Mouse (Mus musculus) neural tube, embryonic 12.5 days (tissue): Measurements from ENCODE around the gene Zfp423. TPM values are rescaled to one million over a fixed set of nuclear protein-coding genes. Genes with fewer than 3 reads are reported as not detected.

Source experiments
- ATAC-seq: fragments of 200-750 bp; cut with Nextera tagmentation; 2 replicates; pipeline ENCODE4 v1.8.0; 2017; ENCODE audit warnings: low read depth, mild to moderate bottlenecking, moderate TSS enrichment, moderate library complexity; ENCODE audit not compliant: low FRiP score
- H3K27ac ChIP-seq: fragments of 300-500 bp; sonication (generic); 2 replicates; pipeline ENCODE4 v1.5.1; 2016
- H3K27me3 ChIP-seq: fragments of 300-500 bp; sonication (generic); replicated peaks from 2 replicates; pipeline ENCODE4 v1.6.1; 2016; ENCODE audit warnings: mild to moderate bottlenecking
- H3K36me3 ChIP-seq: fragments of 300-500 bp; sonication (generic); 2 replicates; pipeline ENCODE4 v1.6.1; 2016; ENCODE audit warnings: mild to moderate bottlenecking
- H3K4me1 ChIP-seq: fragments of 300-500 bp; sonication (generic); 2 replicates; pipeline ENCODE4 v1.6.1; 2016
- H3K4me2 ChIP-seq: fragments of 300-500 bp; sonication (generic); replicated peaks from 2 replicates; pipeline ENCODE4 v1.6.1; 2016; ENCODE audit warnings: mild to moderate bottlenecking
- H3K4me3 ChIP-seq: fragments of 300-500 bp; sonication (generic); 2 replicates; pipeline ENCODE4 v1.5.1; 2016
- H3K9ac ChIP-seq: fragments of 300-500 bp; sonication (generic); 2 replicates; pipeline ENCODE4 v1.6.1; 2016; ENCODE audit warnings: mild to moderate bottlenecking
- H3K9me3 ChIP-seq: fragments of 300-500 bp; sonication (generic); 2 replicates; pipeline ENCODE4 v1.6.1; 2016; ENCODE audit warnings: mild to moderate bottlenecking
- WGBS: fragments of 180-500 bp; shearing (Covaris S2); methylation state at CpG from one replicate; pipeline ENCODE4 v1.1.7; 2016; 5-methylcytosine and 5-hydroxymethylcytosine counted together
- polyA plus RNA-seq: library from polyadenylated mRNA; unstranded; fragments of >200 nt; fragmentation: Nextera tagmentation; extraction: Ambion mirVana; gene quantifications from 2 replicates; pipeline ENCODE4 v1.2.1, GENCODE M21; 2016

The Zfp423 gene
- polyA plus RNA-seq, 1 experiment from 2014 or later: 48.5 TPM

GRCm38 (mm10) chr8:87645371-87645770 lies 314.0 kb downstream of the Zfp423 start:
- Histone ChIP-seq H3K9me3 (no peaks in the 10 kb centered on the region), H3K4me1 (peaks cover 5% of the 10 kb centered on the region), H3K36me3 (no peaks in the 10 kb centered on the region), H3K27ac (no peak overlapping the region), H3K4me3 (no peak overlapping the region), H3K4me2 (no peak overlapping the region), H3K9ac (no peak overlapping the region), H3K27me3 (no peaks in the 10 kb centered on the region)
- whole genome bisulfite sequencing: 30% methylated on average over 6 of the region's 6 CpGs
- no peak for ATAC-seq

- Histone ChIP-seq H3K27ac (no peak overlapping the region), H3K9ac (no peak overlapping the region), H3K9me3 (no peaks in the 10 kb centered on the region), H3K4me2 (no peak overlapping the region), H3K4me1 (peaks cover 5% of the 10 kb centered on the region), H3K27me3 (no peaks in the 10 kb centered on the region), H3K36me3 (no peaks in the 10 kb centered on the region), H3K4me3 (no peak overlapping the region)
- 37% methylated on average over 3 of the region's 3 CpGs for WGBS
- no peak for ATAC-seq
These were observed 318.5 kb downstream of the Zfp423 start for GRCm38 (mm10) chr8:87640930-87641329.

DNA sequence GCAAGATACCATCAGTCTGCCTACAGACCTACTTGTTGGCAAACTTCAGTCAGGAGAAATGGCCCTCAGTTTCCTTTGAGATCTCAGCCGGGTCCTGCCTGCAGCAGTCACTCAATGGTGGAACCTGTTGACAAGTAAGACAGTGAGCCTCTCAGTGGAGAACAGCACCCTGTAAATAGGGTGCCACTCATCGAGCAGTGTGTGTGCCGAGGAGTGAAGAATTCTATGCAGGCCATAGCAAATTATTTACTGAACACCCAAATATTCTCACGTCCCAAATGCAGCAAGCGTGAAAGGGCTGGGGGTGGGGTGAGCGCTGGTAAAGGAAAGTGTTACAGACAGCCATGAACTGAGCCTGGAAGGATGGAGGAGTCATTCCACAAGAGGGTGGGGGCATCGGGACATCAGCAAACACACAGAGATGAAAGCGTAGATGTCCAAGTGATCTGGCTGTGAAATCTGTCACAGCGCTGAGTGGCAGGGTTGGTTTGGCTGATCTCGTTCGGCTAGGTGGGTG lies 323.1 kb downstream of the Zfp423 start:
- H3K27ac ChIP-seq: no peak overlapping the region

GRCm38 (mm10) chr8:87631776-87632175 lies 327.6 kb downstream of the Zfp423 start:
- WGBS: 84% methylated on average over 7 of the region's 7 CpGs
- H3K4me1 ChIP-seq: no peaks in the 10 kb centered on the region
- ATAC-seq: no peak
- no peaks in the 10 kb centered on the region for H3K9me3 ChIP-seq
- H3K4me3 ChIP-seq: no peak overlapping the region
- H3K27ac ChIP-seq: no peak overlapping the region
- no peaks in the 10 kb centered on the region for H3K36me3 ChIP-seq
- no peaks in the 10 kb centered on the region for H3K27me3 ChIP-seq
- no peak overlapping the region for H3K9ac ChIP-seq
- no peak overlapping the region for H3K4me2 ChIP-seq

More for the DNA sequence above, 323.1 kb downstream of the Zfp423 start:
- no peaks in the 10 kb centered on the region for H3K4me1 ChIP-seq
- H3K27me3 ChIP-seq: no peaks in the 10 kb centered on the region
- H3K9ac ChIP-seq: no peak overlapping the region
- H3K36me3 ChIP-seq: no peaks in the 10 kb centered on the region
- H3K4me3 ChIP-seq: no peak overlapping the region
- WGBS: 81% methylated on average over 11 of the region's 11 CpGs
- ATAC-seq: no peak
- H3K4me2 ChIP-seq: no peak overlapping the region
- no peaks in the 10 kb centered on the region for H3K9me3 ChIP-seq

DNA sequence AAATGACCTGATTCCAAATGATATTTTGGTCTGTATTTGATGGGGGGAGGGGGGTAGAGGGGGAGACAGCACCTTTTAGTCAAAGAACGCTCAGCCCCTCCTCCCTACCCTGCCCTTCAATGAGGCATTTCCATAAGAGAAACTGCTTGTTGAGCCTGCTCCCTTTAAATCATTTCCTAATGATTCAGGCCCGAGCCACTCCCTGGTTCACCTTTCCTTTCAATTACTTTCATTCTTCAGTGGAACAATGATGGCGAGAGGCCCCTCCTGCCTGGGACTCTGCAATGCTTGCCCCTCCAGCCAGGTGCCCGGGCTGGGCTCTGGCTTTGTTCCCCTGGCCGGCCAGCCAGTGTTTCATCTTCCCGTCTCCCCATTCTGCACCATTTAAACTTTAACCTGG lies 329.7 kb downstream of the Zfp423 start:
- WGBS: 31% methylated on average over 6 of the region's 6 CpGs
- no peak overlapping the region for H3K4me2 ChIP-seq
- no peaks in the 10 kb centered on the region for H3K9me3 ChIP-seq
- no peaks in the 10 kb centered on the region for H3K27me3 ChIP-seq
- H3K4me3 ChIP-seq: no peak overlapping the region
- no peak for ATAC-seq
- no peaks in the 10 kb centered on the region for H3K36me3 ChIP-seq
- no peaks in the 10 kb centered on the region for H3K4me1 ChIP-seq
- H3K27ac ChIP-seq: no peak overlapping the region
- H3K9ac ChIP-seq: no peak overlapping the region

DNA sequence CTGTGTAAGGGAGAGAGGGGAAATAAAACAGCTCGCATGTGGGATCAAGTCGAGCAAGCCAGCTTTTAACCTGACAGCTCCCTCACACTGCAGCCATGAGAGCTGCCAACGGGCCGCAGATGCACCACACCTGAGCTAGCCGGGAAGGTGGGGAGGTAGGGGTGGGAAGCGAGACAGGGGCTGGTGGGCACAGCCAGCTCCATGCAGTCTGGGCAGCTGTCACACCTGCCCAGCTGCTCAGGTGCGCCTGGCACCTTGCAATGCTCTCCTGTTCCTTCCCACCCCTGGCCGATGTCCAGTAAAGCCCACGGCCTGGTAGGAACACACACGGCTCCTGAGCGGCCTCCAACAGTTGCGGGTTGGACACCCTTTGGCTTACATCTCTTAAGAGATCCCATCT lies 338.2 kb downstream of the Zfp423 start:
- Histone ChIP-seq H3K9ac (no peak overlapping the region), H3K27ac (no peak overlapping the region), H3K27me3 (no peaks in the 10 kb centered on the region), H3K4me3 (no peak overlapping the region), H3K4me1 (peaks cover 7% of the 10 kb centered on the region; the same call in 1 of the 2 replicates), H3K4me2 (no peak overlapping the region), H3K36me3 (no peaks in the 10 kb centered on the region), H3K9me3 (no peaks in the 10 kb centered on the region)
- no peak for ATAC-seq
- WGBS: 87% methylated on average over 12 of the region's 12 CpGs

GRCm38 (mm10) chr8:87620225-87620624 lies 339.2 kb downstream of the Zfp423 start:
- no peak for ATAC-seq
- Histone ChIP-seq H3K4me3 (no peak overlapping the region), H3K4me2 (no peak overlapping the region), H3K9ac (no peak overlapping the region), H3K27me3 (no peaks in the 10 kb centered on the region), H3K9me3 (no peaks in the 10 kb centered on the region), H3K4me1 (peaks cover 7% of the 10 kb centered on the region; the same call in 1 of the 2 replicates), H3K27ac (no peak overlapping the region), H3K36me3 (no peaks in the 10 kb centered on the region)
- WGBS: 68% methylated on average over 6 of the region's 6 CpGs

- ATAC-seq: no peak
- Histone ChIP-seq H3K9me3 (no peaks in the 10 kb centered on the region), H3K9ac (no peak overlapping the region), H3K4me3 (no peak overlapping the region), H3K27me3 (no peaks in the 10 kb centered on the region), H3K36me3 (no peaks in the 10 kb centered on the region), H3K4me1 (peaks cover 7% of the 10 kb centered on the region; the same call in 1 of the 2 replicates), H3K27ac (no peak overlapping the region), H3K4me2 (no peak overlapping the region)
- 73% methylated on average over 2 of the region's 2 CpGs for WGBS
These were observed 339.9 kb downstream of the Zfp423 start for GRCm38 (mm10) chr8:87619529-87619928.

DNA sequence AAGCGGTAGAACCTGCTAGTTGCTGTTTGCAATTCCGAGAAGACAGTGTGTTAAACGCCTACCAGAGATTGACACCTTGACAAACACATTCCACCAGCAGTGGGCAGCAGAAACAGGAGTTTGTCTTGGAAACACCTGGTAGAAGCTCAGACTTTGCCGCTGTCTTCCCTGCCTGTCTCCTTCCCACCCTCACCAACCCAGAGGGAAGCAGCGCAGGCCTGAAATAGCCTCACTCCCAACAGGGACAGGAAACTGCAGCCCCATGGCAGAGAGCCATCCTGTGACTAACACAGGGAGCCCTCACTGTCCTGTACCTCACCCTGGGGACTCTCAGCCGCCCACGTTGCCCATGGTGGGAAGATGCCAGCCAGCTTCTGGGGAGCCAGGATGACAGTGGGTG lies 340.3 kb downstream of the Zfp423 start:
- H3K4me1 ChIP-seq: peaks cover 7% of the 10 kb centered on the region; the same call in 1 of the 2 replicates
- no peak overlapping the region for H3K4me3 ChIP-seq
- no peaks in the 10 kb centered on the region for H3K9me3 ChIP-seq
- WGBS: 63% methylated on average over 7 of the region's 7 CpGs
- no peaks in the 10 kb centered on the region for H3K27me3 ChIP-seq
- no peaks in the 10 kb centered on the region for H3K36me3 ChIP-seq
- no peak overlapping the region for H3K4me2 ChIP-seq
- no peak overlapping the region for H3K9ac ChIP-seq
- ATAC-seq: no peak
- H3K27ac ChIP-seq: no peak overlapping the region

- Histone ChIP-seq H3K27ac (no peak overlapping the region), H3K27me3 (no peaks in the 10 kb centered on the region), H3K4me1 (no peaks in the 10 kb centered on the region), H3K4me2 (no peak overlapping the region), H3K9ac (no peak overlapping the region), H3K9me3 (no peaks in the 10 kb centered on the region), H3K36me3 (no peaks in the 10 kb centered on the region), H3K4me3 (no peak overlapping the region)
- 92% methylated on average over 1 of the region's 1 CpGs for WGBS
- ATAC-seq: no peak
These were observed 345.7 kb downstream of the Zfp423 start for GRCm38 (mm10) chr8:87613701-87614100.

Other genes starting within 250 kb of the Zfp423 start
- 50.4 and 52.3 TPM in 2 replicates for gene Cnep1r1, start 159.2 kb upstream of the Zfp423 start, polyA plus RNA-seq
- 43.8 and 46.6 TPM in 2 replicates for gene Heatr3, start 178.3 kb upstream of the Zfp423 start, polyA plus RNA-seq
- gene Tent4b, start 239.6 kb upstream of the Zfp423 start, polyA plus RNA-seq: 12.2 and 13.2 TPM in 2 replicates